Mouse (Mus musculus): ENCODE data around the gene Asic1.
A peak's percentile ranks its signal among the peaks of the same experiment; 100 is the strongest.
"Not testable (repeated sequence)": the region's sequence is repeated elsewhere in the genome, so short reads cannot be mapped to it uniquely, and the experiment has no call there.

The Asic1 gene

DNA sequence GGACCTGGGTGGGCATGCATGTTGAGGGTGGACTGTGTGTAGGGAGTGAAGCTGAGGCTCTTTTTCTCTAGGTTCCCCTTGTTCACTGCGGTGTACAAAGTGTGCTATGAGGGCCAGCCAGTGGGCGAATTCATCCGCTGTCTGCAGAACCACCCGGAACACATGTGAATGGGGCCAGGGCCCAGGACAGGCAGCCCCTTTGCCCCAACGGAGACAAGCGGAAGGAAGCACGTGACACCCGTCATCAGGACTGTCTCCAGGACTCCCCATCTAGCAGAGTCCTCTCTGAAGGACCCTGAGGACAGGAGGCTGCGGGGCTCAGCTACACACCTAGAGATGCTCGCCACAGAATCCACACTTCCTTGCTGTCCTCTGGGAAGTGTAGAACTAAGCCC is 52.9 kb downstream of the Asic1 start:
- DNase-seq: no peak

DNA sequence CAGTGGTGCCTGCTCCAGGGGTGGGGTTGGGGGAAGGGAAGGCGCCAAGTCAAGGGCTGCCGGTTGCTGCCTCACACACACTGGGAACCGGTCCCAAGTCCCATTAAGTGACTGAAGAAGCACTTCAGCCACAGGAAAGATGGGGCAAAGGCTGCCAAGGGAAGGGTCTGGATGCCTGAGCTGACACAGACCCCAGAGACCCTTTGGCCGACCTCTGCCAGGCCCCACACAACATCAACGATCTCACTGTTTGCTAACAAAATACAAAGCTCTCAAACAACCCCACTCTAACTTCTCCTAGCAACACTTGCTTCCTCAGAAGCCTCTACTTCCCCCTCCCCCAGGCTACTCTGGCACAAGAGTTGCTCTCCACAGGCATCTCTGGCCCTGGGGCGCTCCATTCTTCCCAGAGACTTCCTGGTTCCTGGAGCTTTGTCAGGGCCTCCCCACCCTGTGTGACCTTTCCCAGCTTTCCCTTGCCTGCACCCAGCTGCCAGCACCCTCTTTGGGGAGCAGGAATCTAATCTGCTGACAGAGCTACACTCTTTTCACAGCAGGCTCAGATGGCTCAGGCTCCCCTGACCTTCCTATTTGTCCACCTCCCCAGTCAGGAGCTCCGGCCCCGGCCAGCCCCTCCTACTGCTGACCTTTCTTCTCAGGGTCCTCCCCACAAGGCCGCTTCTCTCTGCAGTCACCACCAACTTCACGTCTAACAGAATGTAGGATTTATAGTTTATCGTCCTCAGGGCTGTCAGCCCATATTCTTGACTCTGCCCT is 53.5 kb downstream of the Asic1 start:
- DNase-seq: peak; percentile 76

DNA sequence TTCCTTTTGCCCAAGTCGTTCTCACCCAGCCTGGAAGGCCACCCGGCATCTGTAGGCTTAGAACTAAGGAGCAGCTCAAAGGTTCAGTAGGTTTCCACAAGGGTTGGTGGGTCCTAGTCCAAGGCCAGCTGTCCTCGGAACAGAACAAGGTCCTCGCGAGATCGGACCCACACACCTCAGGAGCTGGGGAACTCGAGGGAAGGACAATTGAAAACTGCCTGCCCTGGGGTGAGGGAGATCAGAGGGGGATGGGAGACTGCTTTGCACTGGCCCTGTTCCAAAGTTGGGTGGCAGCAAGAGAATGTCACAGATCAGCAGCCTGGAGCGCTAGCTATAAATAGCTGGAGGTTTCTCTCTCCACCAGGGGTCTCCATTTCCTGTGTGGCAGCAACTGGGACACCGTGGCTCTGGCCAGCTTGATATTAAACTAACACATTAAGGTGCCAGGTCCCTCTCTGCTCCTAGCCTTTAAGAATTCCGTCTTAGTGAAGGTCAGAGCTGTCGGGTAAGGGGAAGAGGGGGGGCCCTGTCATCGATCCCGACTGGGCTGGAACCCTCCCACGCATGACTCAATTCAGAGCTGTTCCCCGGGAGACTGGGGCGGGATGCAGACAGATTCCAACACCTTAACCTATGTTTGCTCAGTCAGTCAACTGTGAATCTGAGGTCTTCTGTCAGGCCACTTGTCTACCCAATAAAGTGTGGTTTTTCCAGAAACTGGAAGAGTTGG is 54.3 kb downstream of the Asic1 start:
- DNase-seq: peak; percentile 84

DNA sequence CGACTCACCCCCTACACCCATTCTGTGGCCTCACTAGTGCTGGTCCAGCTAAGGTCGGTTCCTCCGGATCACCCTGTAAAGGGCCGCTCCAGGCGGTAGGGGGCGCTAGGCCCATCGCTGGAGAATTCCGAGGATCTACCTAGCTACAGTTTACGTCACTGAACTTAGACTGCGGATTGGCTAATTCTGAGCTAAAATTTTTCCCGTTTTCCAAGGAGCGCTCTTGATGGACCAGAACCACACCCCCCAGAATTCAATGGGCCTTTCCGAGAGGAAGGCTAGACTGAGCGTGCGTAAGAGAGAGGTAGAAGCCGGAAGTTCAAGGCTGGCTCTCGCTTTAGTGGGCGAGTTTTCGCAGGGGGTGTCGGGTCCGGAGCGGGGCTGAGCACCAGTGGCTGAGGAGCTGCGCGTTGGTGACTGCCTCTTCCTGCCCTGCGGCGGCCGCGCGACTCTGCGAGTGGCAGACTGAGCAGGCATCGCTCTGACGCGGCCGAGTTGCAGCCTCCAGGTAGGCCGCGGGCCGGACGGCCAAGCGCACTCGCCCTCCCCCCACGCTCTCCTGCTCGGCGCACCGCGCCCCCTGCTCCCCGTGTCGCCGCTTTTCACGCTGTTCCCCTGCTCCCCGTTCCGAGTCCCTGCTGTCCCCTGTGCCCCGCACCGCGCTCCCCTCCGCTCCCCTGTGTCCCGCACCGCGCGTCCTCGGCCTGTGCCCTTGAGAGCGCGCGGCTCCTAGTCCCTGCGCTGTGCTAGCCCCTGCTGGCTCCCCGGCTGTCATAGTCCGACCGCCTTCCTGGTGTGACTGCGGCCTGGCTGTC is 55.4 kb downstream of the Asic1 start, which contains the start of gene Cox14:
Cox14 (plus strand) TSS at position 278 of the 815 bp plus-strand sequence.
- DNase-seq: peak; percentile 94

DNA sequence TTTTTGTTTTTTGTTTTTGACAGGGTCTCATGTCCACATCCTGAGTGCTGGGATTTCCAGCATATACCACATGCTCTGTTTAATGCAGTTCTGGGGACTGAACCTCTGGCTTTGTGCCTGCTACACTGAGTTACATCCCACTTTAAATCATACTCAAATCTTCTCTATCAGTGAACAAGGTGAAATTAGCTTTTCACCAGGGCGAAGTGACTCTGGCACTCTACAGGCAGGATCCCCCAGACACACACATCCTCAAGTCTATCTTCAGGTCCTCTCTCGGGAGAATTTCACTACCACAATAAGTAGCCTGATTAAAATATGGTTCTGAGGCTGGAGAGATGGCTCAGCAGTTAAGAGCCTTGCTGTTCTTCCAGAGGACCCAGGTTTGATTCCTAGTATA is 56.4 kb downstream of the Asic1 start:
- no peak for DNase-seq

DNA sequence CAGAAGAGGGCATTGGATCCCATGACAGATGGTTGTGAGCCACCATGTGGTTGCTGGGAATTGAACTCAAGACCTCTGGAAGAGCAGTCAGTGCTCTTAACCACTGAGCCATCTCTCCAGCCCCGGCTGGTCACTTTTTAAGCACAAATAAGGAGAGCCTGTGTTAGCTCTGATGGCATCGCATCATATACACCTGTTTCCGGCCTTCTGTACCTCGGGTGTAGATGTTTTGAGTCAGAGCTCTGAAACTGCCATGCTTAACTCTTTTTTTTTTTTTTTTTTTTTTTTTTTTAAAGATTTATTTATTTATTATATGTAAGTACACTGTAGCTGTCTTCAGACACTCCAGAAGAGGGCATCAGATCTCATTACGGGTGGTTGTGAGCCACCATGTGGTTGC is 56.9 kb downstream of the Asic1 start:
- DNase-seq: not testable (repeated sequence)

DNA sequence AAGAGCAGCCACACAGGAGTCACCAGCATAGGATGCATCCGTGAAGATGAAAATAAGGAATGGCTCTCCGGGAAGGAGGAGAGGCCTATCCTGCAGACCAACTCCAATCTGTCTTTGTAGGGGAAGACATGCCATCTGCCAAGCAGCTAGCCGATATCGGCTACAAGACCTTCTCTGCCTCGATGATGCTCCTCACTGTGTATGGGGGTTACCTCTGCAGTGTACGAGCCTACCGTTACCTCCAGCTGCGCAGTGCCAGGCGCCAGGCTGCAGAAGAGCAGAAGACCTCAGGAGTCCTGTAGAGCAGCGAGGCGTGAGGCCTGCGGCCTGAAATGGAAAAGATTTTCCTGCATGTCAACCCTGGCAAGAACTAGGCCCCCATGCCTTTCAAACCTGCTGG is 57.4 kb downstream of the Asic1 start:
- no peak for DNase-seq

DNA sequence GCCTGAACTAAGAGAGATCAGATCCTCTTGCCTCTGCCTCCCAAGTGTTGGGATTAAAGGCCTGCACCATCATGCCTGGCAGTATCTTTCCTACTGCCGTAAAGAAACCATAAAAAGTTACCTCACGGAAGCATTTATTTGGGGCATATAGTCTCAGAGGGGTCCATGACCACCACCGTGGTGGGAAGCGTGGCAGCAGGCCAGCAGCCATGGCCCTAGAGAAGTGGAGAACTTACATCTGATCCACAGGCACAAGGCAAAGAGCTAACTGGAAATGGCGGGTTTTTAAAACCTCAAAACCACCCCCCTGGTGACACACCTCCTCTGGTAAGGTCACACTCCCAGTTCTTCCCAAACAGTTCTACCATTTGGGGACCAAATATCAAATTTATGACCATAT is 58.0 kb downstream of the Asic1 start:
- no peak for DNase-seq

DNA sequence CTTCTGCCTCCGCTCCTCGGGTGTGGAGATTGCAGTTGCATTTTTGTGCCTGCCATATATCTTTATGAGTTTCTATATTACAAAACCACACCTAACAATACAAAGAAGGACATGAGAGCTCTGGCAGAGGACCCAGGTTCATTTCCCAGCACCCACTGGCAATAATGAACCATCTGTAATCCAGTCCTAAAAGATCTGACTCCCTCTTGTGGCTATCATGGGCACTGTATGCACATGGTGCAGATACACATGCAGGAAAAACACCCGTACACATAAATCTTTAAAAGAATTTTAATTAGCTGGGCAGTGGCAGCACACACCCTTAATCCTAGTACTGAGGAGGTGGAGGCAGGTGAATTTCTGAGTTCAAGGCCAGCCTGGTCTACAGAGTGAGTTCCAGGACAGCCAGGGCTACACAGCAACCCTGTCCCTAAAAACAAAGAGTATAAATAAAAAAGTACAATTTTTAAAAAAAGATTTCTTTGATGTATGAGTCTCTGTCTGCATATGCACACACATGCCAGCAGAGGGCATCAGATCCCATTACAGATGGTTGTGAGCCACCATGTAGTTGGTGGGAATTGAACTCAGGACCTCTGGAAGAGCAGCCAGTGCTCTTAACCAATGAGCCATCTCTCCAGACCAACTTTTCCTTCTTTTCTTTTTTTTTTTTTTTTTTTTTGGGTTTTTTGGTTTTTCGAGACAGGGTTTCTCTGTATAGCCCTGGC is 59.1 kb downstream of the Asic1 start:
- no peak for DNase-seq

DNA sequence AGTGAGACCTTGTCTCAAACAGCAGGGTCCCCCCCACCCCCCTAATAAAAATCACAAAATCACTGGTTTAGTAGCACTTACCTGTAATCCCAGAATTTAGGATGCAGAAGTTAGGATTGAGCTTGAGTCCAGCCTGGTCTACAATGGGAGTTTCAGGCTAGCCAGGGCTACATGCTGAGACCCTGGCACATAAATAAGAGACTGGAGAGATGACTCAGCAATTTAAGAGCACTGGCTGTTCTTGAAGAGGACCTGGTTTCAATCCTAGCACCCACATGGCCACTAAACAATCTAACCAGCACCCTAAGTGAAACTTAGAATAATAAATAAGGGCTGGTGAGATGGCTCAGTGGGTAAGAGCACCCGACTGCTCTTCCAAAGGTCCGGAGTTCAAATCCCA is 61.0 kb downstream of the Asic1 start:
- DNase-seq: no peak

DNA sequence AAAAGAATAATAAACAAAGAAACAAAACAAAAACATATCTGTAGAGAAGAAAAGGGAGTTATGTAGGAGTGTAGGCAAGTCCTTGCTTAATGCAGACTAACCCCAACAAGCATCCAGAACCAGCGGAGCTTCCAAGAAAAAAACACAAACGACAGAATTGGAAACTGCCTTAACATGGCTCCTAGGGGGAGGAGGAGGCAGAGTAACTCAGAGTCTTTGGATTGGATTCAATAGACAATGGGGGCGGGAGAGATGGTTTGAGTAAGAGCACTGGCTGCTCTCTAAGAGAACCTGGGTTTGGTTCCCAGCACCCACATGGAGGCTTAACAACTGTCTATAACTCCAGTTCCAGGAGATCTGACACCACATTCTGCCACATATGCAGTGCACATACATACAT is 61.5 kb downstream of the Asic1 start:
- DNase-seq: no peak

DNA sequence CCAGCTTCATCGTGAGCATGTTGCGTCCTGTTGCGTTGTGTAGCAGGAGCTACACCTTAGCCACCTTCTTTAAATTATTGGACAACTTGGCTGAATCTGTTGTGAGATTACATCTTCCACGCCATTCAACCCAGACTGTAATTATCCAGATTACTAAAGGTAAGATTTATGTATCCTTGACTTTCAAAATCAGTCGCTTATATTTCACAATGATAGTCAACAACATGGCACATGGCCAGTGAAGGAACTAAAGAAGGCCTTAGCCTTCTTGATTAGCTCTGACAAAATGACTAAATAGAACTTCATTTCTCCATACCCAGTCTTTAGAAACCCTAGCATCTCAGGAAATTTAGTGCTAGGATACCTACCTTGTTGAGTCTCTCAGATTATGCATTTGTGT is 63.0 kb downstream of the Asic1 start:
- no peak for DNase-seq

DNA sequence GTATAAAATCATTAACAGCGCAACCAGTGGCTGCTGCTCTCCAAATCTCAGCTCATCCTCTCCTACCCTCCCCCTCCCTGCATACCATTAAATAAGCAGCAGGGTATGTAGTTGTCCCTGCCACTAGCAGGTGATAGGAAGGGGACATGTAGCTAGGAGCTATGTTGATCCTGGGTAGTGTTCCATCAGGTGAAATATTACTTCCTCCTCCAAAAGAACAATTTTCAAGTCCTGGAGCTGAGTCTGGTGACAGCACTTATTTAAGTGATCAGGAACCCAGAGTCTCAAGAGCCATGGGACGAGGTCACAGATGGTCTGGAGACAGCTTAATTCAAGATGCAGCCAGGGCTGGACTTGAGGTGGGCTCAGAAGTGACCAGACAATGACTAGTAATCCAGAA is 65.5 kb downstream of the Asic1 start:
- peak; percentile 100 for DNase-seq

DNA sequence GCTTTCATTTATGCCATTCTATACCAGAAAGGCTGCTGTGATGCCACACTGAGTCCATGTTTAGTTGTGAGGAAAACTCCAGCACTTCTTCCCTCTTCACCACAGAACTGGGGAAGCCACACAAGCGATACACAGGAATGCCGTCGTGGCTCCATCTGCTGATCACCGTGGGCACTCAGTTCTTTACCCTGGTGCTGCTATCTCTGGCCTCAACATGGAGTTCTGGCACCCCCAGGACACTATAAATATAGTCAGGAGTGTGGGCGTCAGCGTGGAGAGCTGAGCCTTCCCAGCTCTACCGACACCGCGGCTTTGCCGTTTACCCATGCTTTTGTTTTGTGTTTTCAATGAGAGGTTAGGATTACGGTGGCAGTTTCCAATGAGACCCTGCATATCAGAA is 66.5 kb downstream of the Asic1 start:
- no peak for DNase-seq

DNA sequence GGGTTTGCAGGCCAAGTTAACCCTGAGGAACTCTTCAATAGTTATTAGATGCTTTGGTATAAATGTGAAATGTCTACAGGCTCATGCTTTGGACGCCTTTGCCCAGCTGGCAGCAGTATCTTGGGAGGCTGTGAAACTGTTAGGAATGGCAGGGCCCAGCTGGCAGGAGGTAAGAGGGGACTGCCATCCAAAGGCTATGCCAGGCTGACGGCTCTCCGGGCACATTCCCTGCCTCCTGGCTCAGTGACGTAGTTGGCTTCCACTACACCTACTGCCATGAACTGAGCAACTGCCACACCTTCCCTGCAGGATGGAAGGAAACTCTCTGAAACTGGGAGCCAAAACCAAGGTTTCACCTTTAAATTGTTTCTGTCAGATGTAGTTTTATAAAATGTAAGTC is 70.1 kb downstream of the Asic1 start:
- DNase-seq: no peak
